Mouse (Mus musculus): ENCODE measurements around the gene Fam174b. TPM values are rescaled to one million over a fixed set of nuclear protein-coding genes. Genes with fewer than 3 reads are reported as not detected.
A peak's percentile ranks its signal among the peaks of the same experiment; 100 is the strongest.

Fam174b gene
- total RNA-seq (2021) = 100 to 1,000 TPM; 187 to 201 TPM
- long read RNA-seq, experiment 1, transcript Fam174b-201 (3 exons, 2,683 nt) = major isoform, 229 of 330 reads
- long read RNA-seq, experiment 1, partial matches to known transcripts = 1 of 330 reads
- long read RNA-seq, experiment 1, other reads (novel, unspliced or antisense) = 100 of 330 reads
- long read RNA-seq, experiment 2, transcript Fam174b-201 (3 exons, 2,683 nt) = major isoform, 111 of 185 reads
- long read RNA-seq, experiment 2, partial matches to known transcripts = 0 of 185 reads
- long read RNA-seq, experiment 2, other reads (novel, unspliced or antisense) = 74 of 185 reads

DNA sequence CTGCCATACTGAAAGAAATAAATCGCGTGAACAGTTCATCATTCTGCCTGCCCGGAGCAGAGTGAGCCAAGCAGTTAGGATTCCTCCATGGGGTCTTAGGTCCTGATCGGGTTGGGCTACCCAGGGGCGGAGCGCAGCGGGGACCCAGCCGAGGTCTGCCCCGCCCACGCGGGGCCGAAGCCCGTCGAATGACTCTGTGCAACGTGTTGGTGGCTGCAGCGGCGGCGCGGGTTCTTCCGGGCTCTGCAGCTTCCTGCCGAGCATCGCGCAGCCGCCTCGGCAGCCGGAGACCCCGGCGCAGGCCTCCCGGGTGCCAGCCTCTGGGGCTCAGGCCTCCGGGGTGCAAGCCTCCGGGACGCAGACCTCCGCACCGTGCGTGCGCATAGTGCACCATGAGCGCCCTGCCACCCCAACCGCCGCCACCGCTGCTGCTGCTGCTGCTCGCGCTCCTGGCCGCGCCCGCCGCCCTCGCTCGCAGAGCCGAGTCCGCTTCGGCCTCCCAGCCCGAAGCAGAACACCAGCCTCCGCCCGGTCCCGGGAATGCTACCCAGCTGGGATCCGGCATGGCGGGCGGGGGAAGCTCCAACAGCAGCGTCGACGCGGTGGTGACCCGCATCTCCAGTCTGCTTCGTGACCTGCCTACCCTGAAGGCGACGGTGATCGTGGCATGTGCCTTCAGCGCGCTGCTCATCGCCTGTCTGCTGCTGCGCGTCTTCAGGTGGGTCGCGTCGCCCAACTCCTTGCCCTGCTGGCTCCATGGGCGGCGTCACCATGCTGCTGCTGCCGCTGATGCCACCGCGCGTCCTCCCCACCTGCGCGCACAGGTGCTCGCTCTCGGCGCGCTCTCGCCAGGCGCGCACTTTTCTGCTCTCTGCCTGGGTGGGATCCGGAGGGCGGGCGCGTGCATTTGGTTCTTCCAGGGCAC, at the start of gene Fam174b:
Gene Fam174b (plus strand): TSS at position 192 of the 925 bp plus-strand sequence.
- DNase-seq = peak; percentile 69 to 80

DNA sequence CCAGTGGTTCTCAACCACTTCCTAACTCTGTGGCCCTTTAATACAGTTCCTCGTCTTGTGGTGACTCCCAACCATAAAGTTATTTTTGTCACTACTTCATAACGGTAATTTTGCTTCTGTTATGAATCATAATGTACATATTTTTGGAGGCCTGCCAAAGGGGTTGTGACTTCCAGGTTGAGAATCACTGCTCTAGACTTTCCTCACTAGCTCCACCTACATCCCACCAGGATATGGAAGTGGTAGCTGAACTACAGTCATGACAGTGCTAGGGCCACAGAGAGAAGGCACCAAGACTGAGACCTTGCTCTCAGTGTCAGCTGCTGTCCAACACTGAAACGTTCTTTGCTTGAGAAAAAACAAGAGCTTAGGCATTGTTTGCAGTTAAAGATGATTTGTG, 43.0 kb upstream of the Fam174b start:
- no peak for DNase-seq

DNA sequence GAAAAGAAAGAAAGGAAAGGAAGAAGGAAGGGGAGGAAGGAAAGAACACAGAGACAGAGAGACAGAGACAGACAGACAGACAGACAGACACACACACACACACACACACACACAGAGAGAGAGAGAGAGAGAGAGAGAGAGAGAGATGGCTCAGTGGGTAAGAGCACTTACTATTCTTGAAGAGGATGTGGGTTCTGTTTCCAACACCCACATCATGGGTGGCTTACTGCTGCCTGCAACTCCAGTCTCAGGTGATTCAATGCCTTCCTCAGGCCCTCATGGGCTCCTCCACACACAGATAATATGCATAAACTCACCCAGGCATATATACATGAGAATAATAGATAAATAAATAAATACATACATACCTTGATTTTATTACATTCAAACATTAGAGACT, 35.8 kb upstream of the Fam174b start:
- no peak for DNase-seq

DNA sequence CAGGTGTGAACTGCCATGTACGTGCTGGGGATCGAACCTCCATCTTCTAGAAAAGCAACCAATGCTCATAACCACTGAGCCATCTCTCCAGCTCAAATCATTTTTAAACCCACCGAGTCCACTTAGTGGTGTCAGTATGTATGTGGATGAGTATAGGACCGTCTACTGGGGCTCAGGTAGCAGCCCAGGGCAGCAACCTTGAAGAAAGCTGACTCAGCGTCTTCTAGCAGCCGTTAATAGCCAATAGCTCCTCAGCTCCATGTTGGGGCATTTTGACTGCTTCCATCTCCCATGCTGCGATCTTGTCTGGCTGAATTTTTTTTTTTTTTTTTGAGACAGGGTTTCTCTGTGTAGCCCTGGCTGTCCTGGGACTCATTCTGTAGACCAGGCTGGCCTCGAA, 26.6 kb upstream of the Fam174b start:
- no peak for DNase-seq

DNA sequence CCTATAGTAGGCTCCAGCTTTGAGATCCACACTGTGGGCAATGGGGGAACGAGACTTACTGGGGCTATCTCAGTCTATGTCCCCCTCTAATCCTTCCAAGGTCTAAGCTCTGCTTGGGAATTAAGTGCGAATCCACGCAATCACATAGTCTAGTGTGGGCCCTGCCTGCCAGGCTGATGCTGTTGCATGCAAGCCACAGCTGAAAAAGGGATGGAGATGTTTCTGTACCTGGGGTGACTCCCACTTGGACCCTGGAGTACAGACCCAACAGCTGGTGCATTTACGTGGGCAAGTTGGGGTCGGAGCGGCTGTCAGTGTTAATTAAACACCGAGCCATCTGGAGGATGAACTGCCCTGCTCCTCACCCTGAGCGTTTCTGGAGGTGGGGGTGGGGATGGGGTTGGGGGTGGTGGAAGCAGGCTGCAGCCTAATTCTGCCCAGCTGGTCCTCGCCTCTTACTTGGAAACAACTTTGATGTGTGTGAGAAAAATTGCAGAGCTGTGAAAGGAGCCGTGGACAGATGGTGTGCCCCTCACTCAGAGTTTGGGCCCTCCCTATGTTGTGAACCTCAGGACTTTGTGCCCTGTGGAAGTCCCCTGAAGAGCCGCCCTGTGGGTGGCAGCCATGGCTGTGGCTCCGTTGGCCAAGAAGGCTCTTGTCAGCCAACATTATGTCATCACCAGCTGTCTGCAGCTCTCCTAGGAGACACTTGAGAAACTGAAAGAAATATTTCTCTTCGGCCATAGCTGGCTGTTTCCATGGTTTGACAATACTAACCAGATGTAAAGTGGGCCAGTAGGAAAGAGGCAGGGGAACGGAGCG, 24.0 kb upstream of the Fam174b start:
- peak; percentile 65 to 74 for DNase-seq

DNA sequence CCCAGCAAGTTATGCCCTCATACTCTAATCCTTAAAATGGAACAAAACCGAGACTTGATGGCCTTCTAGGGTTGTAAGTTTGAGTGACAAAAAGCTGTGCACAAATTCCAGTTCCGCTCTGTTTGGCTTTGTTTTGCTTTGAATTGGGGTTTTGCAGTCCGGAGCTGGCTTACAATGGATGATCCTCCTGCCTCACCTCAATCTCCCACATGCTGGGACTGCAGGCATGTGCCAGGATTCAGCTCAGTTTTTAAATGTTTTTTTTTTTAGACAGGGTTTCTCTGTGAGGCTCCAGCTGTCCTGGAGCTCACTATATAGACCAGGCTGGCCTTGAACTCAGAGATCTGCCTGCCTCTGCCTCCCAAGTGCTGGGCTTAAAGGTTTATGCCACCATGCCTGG, 23.3 kb upstream of the Fam174b start:
- peak in 1 of 2 experiments; percentile 13 for DNase-seq

DNA sequence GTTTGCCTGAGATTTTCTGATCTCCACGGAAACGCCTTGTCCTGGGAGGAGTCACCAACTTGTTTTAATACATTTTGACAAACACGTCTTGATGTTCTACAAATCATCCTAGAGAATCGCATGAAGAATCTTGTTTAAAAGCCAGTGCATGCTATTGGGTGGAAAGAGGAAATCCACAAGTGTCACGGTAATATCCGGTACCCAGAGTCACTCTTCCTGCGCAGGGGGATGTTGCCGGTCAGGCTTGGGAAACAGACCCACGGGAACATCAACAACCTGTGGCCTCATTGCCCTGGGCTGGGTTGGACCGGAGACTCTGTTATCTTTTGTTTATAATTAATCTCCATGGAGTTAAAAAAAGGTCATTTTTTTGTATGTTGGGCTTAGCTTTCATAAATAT, 22.1 kb upstream of the Fam174b start:
- DNase-seq = peak; percentile 64 to 83

DNA sequence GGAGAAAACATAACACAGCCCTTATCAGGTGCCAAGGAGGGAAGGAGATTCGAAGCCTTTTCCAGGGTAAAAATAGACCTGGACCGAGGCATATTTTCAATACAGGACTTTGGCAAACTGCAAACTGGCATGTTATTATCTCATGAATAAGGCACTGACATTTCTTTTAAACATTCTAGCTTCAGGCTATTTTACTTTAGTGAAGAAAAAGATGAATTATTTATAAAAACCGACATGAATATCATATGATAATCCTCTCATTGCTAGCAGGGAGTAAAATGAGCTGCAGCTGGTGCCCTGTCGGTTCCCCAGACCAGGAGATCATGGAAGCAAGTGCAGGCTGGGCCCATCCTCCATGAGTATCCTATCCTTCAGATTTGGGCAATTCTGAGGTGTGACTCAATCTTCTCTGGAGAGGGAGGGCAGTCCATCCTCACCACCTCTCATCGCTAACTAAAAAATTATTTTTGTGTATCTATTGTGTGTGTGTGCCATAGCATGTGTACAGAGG, 21.6 kb upstream of the Fam174b start:
- peak in 1 of 2 experiments; percentile 27 for DNase-seq

DNA sequence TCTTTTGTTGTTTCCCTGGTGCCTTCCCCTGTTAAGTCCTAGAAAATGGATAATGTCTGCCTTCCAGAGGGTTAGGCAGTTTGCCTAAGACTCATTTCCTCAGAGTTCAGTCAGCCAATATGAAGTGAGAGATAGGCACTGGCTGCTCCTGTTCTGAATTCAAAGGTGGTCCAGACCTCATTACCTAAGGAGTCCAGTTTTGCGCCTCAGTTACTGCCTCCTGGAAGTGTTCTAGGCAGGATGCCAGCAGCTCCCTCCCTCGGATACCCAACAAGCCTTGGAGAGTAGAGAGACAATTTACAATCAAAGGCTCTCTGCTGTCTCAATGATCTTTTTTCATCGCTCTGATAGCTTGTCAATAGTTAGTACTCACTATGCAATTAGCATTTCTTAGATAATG, 19.1 kb upstream of the Fam174b start:
- peak; percentile 33 to 59 for DNase-seq

DNA sequence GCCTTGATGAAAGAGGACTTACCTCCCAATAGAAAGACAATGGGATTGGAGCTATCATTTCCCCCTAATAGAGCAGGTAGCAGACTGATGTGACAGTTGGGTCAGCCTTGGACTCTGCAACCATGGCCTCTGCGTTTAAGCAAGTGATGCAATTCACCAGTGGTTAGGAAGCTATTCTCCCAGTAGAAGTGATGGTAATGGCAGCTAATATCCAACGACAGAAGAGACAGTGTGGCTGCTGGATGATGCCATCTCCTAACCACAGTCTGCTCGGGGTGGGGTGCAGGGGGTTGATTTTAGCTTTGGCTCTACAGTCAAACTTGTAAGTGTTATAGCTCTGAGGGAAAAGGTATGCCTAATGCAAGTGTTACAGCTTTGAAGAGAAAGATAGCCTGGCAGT, 18.3 kb upstream of the Fam174b start:
- DNase-seq = no peak

DNA sequence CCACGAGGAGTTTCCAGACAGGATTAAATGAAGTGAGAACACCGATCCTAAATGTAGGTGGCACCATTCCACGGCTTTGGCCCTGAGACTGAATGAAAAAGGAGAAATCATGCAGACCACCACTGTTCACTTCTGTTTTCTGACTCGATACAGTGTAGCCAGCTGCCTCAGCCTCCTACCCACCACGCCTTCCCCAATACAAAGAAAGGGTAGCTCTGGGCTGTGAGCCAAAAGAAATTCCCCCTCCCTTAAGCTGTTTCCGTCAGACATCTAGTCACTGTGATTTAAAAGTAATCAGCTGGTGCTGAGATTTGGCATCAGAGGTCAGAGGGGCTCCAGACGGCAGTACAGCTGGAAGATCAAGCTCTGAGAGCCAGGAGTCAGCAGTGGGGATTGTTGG, 10.2 kb upstream of the Fam174b start:
- DNase-seq = peak in 1 of 2 experiments; percentile 17

DNA sequence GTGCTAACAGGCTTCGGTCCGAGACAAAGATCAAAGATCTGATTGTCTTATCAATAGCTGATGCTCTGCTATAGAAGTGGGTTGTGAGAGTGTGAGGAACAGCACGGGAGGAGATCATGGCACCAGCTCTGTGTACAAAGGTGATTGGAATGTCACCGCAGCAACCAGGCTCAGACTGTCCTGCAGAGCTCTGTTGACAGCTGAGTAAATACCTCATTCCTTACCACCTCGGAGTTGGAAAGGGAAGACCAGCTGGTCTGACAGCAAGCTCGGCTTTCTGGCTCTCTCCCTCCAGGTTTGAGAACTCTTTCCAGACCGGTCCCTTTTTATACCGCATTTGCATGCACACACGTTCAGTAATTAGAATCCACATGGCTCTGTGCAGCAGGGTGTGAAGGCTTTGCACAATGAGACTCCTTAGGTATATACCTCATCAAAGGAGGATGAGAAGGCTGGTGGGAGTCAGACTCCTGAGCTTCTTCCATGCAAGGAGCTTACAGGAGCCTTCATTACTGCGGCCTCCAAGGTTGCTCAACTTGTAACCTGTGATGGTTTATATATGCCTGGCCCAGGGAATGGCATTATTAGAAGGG, 9.6 kb upstream of the Fam174b start:
- peak; percentile 16 to 46 for DNase-seq

DNA sequence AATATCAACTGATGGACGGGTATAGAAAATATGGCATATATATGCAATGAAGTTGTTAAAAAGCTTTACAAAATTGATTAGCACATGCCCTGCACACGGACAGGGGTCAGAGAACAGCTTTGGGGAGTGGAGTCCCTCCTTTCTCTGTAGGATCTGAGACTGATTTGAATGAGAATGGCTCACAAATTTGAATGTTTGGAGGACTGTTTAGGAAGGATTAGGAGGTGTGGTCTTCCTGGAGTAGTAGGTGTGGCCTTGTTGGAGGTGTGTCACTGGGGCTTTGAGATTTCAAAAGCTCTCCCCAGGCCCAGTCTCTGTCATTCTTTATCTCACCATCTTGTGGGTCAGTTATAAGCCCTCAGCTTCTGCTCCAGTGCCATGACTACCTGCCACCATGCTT, 4.1 kb upstream of the Fam174b start:
- DNase-seq = no peak

DNA sequence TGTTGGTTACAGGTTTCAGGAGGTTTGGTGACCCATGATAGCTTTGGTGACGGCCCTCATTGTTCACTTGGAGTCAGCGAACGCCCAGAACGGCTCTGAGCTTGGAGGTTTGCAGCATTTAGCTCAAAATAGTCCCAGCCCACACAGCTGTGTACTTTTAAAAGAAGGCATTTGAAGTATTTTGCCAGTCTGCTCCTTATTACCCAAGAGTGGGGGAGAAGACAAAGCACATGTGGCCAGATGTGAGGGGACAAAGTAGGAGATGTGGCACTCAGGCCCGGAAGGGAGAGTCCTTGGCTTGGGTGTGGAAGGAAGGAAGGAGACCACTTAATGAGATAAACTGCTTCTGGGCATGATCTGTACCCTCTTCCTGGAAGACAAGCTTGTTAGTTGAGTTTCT, 1.3 kb downstream of the Fam174b start:
- peak in 1 of 2 experiments; percentile 34 for DNase-seq

DNA sequence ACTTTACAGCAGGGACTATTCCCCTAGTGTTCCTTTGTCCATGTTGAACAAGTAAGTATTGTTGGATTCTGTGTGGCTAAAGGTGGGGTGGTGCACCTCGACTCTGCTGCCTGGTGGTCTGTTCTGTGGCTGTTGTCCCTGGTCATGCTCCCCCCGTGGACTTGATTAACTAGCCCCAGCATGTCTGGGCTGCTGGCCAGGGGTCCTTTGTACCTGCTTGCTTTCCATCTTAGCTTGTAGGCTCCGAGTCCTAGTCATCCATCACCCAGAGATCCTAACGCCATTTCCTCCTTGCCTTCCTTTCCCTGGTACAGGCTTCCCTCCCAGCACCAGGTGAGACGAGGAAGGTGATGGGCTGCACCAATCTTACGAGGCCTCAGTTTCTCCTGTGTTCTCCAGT, 1.7 kb downstream of the Fam174b start:
- no peak for DNase-seq

DNA sequence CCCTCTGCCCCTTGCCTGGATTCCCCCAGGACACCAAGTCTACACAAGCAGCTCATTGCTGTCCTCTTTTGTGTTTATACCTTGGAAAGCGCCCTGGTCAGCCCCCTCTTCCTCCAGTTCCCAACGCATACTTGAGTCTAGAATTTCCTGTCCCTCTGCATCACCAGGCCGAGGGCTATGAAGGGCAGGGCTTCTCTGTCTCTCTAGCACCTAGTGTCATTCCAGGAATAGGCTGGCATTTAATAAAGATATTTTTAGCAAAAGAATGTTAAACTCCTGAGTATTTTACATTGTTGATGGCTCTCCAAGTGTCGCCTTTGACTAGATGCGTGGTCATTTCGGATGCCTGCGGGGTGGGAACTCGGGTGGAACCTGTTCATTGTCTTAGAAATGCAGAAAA, 3.0 kb downstream of the Fam174b start:
- DNase-seq = peak; percentile 62 to 66

DNA sequence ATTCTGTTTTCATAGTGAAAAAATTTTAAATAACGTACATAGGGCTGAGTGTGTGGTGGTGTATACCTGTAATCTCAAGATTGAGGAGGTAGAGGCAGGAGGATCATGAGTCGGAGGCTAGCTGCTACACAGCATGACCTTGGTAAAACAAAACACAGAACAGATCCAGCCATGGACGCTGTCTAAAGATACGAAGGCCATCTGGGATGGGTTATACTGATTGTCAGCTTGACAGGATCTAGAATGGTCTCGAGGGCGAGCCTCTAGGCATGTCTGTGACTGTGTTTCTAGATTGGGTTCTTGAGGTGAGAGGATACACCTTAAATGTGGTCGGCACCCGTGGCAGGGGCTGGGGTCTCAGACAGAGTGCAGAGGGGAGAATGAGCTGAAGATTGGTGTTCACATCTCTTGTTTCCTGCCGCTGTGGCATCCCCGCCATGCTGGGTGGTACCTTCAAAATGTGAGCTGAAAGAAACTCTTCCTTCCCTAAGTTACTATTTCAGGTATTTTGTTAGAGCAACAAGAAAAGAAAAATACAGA, 3.8 kb downstream of the Fam174b start:
- DNase-seq = peak in 1 of 2 experiments; percentile 42

DNA sequence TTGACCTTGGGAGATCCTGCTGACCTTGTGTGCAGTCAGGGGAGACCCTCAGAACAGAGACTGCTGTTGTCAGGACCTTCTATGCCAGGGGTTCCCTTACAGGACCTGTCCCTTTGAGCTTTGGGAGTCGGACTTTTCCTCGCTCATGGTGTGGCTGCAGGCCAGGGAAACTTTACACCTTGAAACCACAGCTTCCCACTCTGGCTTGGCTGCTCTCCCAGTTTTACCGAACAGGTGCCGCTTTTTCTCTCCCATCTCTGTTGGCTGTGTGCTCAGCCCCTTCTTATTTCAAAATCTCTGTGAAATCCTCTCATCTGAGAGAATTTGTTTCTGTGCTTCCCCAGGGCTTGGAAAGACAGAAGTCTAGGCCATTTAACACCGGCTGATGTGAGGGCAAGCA, 5.8 kb downstream of the Fam174b start:
- peak; percentile 47 to 57 for DNase-seq

DNA sequence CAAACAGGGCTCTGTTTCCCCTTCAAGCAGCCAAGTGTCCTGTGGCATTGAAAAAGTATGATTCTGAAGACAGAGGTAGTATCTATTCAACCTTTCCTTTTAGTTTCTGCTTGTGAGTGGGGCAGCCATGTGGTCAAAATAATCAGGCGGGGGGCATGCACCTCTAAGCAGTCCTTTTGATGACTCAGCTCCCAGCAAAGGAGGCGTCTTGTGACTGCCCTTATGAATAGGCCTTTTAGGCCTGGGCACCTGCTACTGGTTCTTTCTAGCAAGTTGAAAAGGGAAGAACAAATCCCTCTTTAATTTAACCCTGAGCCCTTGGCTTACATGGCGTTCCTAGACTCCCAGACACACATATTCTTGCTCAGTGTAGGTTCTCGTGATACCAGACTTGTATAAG, 6.7 kb downstream of the Fam174b start:
- no peak for DNase-seq

DNA sequence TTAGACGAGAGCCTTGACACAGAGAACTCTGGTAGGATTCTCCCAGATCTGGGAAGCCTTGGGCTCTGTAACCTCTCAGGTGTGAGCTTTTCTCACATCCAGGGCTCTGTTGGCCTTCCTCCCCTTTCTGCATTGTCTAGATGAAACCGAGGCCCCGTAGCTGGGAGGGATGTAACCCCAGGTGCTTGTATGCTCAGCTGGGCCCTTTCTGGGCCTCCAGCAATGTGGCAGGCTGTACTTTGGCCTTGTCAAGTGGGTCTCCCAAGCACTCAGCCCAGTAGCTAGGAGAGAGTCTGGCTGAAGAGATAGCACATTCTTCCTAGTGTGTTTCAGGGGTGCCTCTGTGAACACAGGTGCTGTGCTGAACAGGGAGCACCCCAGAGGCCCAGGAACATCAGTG, 7.4 kb downstream of the Fam174b start:
- DNase-seq = no peak

DNA sequence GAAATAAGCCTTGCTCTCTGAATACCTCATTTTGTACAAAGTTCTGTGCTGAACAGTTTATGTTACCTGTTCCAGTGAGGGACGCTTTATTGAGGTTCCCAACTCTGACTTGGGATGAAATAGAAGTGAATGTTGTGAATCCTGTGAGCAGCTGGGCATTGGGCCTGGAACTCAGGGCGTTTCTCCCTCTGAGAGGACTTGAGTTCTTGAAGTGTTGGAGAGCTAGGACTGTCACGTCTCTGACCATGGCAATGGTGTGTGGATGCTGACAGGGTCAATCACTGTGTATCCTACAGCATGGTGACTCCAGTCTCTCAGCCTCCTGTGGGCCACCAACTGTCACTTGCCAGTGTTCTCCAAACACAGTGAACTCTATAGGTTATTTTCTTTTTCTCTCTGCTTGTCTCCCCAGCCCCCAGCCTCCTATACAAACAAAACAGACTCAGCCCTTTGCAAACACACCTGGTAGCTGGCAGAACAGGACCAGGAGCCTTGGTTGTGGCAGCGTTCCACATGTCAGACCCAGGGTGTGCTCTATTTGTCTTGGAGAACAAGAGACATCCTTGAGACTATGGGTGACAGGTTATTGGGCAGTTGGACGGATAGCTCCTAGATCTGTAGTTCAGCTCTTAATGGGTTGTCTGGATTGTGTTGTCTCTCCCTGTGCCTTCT, 8.5 kb downstream of the Fam174b start:
- no peak for DNase-seq

Measured in heart, adult 18-20 months (tissue).